Mouse (Mus musculus): ENCODE data around the gene Gm20696. TPM values are rescaled to one million over a fixed set of nuclear protein-coding genes. Genes with fewer than 3 reads are reported as not detected.

The Gm20696 gene
- polyA plus RNA-seq, 2 experiments = 0.16 to 0.33 TPM

DNA sequence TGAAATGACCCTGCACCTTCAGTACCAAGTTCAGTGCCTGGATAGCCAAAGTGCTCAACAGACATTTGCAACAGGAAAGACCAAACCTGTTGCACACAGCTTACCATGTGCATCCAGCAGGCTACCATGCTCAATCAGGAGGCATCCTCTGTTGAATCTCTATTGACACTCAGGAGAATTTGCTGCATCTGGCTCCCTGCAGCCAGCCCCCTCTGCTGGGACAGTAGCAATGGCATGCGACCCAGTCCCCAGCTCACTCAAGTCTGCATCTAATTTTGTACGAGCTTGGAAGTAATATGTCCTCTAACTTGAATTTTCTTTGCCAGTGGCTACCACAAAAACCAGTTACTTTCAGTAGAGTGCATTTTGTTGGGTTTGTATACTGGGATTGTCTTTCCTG, 312.3 kb downstream of the Gm20696 start:
- DNase-seq (ENCODE audit: low read depth in 3 of 3, low spot score in 3 of 3) (no peak), ATAC-seq (ENCODE audit: insufficient read depth) (no peak)
- Histone ChIP-seq H3K4me1 (replicated peaks; ENCODE audit: control insufficient read depth in 2 of 2, insufficient read depth in 2 of 2, low read length in 1 of 2) (peaks cover 5 to 19% of the 10 kb centered on the region in 2 experiments), H3K4me3 (ENCODE audit: insufficient read depth in 1 of 2, low read depth in 2 of 2, low read length in 2 of 2) (no peak overlapping the region), H3K9ac (replicated peaks) (no peak overlapping the region), H3K36me3 (replicated peaks; ENCODE audit: control insufficient read depth, insufficient read depth, low read depth) (no peaks in the 10 kb centered on the region), H3K9me3 (ENCODE audit: control insufficient read depth, low read length) (no peaks in the 10 kb centered on the region), H3K27me3 (ENCODE audit: control insufficient read depth, insufficient read depth, low read length) (no peaks in the 10 kb centered on the region), H3K27ac (no peak overlapping the region), H3K4me2 (ENCODE audit: low read depth) (no peak overlapping the region)
- WGBS (ENCODE audit: insufficient replicate concordance) = 59% methylated on average over 2 of the region's 2 CpGs
- TF ChIP-seq CTCF (IDR thresholded peaks at IDR 0.05; ENCODE audit: low read depth) (no peak), EP300 (IDR thresholded peaks at IDR 0.05; ENCODE audit: low read depth) (no peak)

DNA sequence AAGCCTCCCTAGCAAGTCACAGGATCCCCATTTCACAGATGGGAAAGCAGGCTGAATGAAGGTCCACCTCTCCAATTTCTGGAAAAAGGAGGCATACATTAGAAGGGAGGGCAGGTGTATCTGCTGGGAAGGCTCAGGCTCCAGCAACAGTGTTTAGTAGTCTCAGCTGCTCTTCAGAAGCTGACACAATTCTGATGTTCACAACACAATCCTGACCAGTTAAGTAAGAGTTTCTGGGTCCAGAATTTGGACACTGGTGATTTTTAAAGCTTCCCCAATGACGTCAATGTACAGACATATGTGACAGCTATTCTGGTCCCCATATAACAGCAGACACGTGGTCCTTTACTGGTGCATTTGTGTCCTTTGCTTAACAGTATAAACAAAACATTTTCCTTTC, 313.2 kb downstream of the Gm20696 start:
- H3K27ac ChIP-seq = no peak overlapping the region
- TF ChIP-seq CTCF (IDR thresholded peaks at IDR 0.05; ENCODE audit: low read depth) = no peak
- TF ChIP-seq EP300 (IDR thresholded peaks at IDR 0.05; ENCODE audit: low read depth) = no peak
- peaks cover 5 to 12% of the 10 kb centered on the region in 2 experiments for H3K4me1 ChIP-seq (replicated peaks; ENCODE audit: control insufficient read depth in 2 of 2, insufficient read depth in 2 of 2, low read length in 1 of 2)
- no peaks in the 10 kb centered on the region for H3K27me3 ChIP-seq (ENCODE audit: control insufficient read depth, insufficient read depth, low read length)
- H3K4me2 ChIP-seq (ENCODE audit: low read depth) = no peak overlapping the region
- no peaks in the 10 kb centered on the region for H3K9me3 ChIP-seq (ENCODE audit: control insufficient read depth, low read length)
- 53% methylated on average over 2 of the region's 2 CpGs for WGBS (ENCODE audit: insufficient replicate concordance)
- no peak overlapping the region for H3K4me3 ChIP-seq (ENCODE audit: insufficient read depth in 1 of 2, low read depth in 2 of 2, low read length in 2 of 2)
- ATAC-seq (ENCODE audit: insufficient read depth) = no peak
- no peak overlapping the region for H3K9ac ChIP-seq (replicated peaks)
- H3K36me3 ChIP-seq (replicated peaks; ENCODE audit: control insufficient read depth, insufficient read depth, low read depth) = no peaks in the 10 kb centered on the region
- DNase-seq (ENCODE audit: low read depth in 3 of 3, low spot score in 3 of 3) = no peak

DNA sequence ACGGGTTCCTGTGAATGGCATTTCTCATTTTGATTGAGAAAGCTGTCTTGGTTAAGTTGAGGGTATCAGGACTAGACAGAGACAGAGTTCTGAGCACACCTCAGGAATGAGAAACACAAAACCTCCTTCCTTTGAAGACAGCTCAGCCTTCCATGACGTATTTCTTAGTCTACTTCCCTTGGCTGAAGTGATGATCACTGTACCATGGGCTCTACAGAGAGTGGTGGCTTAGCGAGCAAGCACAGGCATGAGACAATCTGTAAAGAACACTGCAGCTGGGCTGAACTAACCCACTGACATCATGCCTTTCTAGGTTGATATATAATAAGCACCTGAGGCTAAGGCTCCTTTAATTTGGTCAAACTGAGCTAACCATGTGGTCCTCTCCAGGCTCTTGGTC, 316.0 kb downstream of the Gm20696 start:
- TF ChIP-seq EP300 (IDR thresholded peaks at IDR 0.05; ENCODE audit: low read depth) (no peak), CTCF (IDR thresholded peaks at IDR 0.05; ENCODE audit: low read depth) (no peak)
- H3K9ac ChIP-seq (replicated peaks) = no peak overlapping the region
- no peaks in the 10 kb centered on the region for H3K9me3 ChIP-seq (ENCODE audit: control insufficient read depth, low read length)
- no peaks in the 10 kb centered on the region for H3K27me3 ChIP-seq (ENCODE audit: control insufficient read depth, insufficient read depth, low read length)
- no peak overlapping the region for H3K4me2 ChIP-seq (ENCODE audit: low read depth)
- no peak for DNase-seq (ENCODE audit: low read depth in 3 of 3, low spot score in 3 of 3)
- peaks cover 5 to 12% of the 10 kb centered on the region in 2 experiments for H3K4me1 ChIP-seq (replicated peaks; ENCODE audit: control insufficient read depth in 2 of 2, insufficient read depth in 2 of 2, low read length in 1 of 2)
- ATAC-seq (ENCODE audit: insufficient read depth) = peak; percentile 58
- 32% methylated on average over 3 of the region's 3 CpGs for WGBS (ENCODE audit: insufficient replicate concordance)
- H3K27ac ChIP-seq = no peak overlapping the region
- H3K36me3 ChIP-seq (replicated peaks; ENCODE audit: control insufficient read depth, insufficient read depth, low read depth) = no peaks in the 10 kb centered on the region
- H3K4me3 ChIP-seq (ENCODE audit: insufficient read depth in 1 of 2, low read depth in 2 of 2, low read length in 2 of 2) = no peak overlapping the region

DNA sequence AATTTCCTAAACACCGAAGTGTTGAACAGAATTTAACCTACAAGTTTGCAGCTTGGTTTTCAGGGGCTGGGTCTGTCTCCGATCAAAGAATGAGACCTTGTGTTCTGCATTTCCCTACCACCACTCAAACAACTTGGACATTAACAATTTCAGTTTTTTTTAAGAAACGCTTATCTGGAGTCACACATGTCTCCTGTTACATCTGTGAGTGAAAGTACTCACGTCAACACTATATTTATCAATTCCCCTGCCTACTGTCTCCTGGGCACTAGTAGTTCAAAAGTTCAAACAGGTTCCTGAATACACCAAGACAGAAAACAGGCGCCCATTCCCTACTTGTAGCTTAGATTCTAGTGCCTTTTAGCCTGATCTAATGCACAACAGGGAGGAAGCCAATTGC, 316.4 kb downstream of the Gm20696 start:
- TF ChIP-seq CTCF (IDR thresholded peaks at IDR 0.05; ENCODE audit: low read depth) = no peak
- peak; percentile 62 for TF ChIP-seq EP300 (IDR thresholded peaks at IDR 0.05; ENCODE audit: low read depth)

DNA sequence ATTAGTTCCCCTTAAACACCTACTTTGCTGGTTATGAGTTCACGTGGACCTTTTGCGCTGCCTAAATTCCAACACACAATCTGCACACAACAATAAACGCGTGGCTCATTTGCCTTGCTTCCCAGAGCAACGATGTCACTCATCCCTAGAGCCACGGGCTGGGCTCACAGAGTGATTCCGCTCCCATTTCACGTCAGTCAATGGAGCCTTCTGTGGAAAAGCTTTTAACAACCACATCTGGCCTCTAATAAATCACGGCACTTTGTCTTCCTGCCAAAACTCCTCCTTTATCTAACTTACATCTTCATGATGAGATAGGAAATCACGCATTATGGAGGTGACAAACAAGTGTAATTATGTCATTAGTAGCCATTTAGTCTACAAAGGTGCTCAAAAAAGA, 318.8 kb downstream of the Gm20696 start:
- Histone ChIP-seq H3K4me1 (replicated peaks; ENCODE audit: control insufficient read depth in 2 of 2, insufficient read depth in 2 of 2, low read length in 1 of 2) (peaks cover 5 to 12% of the 10 kb centered on the region in 2 experiments), H3K9ac (replicated peaks) (no peak overlapping the region), H3K4me3 (ENCODE audit: insufficient read depth in 1 of 2, low read depth in 2 of 2, low read length in 2 of 2) (no peak overlapping the region), H3K9me3 (ENCODE audit: control insufficient read depth, low read length) (no peaks in the 10 kb centered on the region), H3K27ac (no peak overlapping the region), H3K27me3 (ENCODE audit: control insufficient read depth, insufficient read depth, low read length) (no peaks in the 10 kb centered on the region), H3K4me2 (ENCODE audit: low read depth) (no peak overlapping the region), H3K36me3 (replicated peaks; ENCODE audit: control insufficient read depth, insufficient read depth, low read depth) (no peaks in the 10 kb centered on the region)
- WGBS (ENCODE audit: insufficient replicate concordance) = 80% methylated on average over 10 of the region's 10 CpGs
- no peak for ATAC-seq (ENCODE audit: insufficient read depth)
- no peak for TF ChIP-seq EP300 (IDR thresholded peaks at IDR 0.05; ENCODE audit: low read depth)
- TF ChIP-seq CTCF (IDR thresholded peaks at IDR 0.05; ENCODE audit: low read depth) = no peak
- no peak for DNase-seq (ENCODE audit: low read depth in 3 of 3, low spot score in 3 of 3)

More for the DNA sequence above, 316.4 kb downstream of the Gm20696 start:
- peaks cover 5 to 12% of the 10 kb centered on the region in 2 experiments for H3K4me1 ChIP-seq (replicated peaks; ENCODE audit: control insufficient read depth in 2 of 2, insufficient read depth in 2 of 2, low read length in 1 of 2)
- no peak overlapping the region for H3K4me2 ChIP-seq (ENCODE audit: low read depth)
- peak; percentile 9 to 22 (median 13) for DNase-seq (ENCODE audit: low read depth in 3 of 3, low spot score in 3 of 3)
- WGBS (ENCODE audit: insufficient replicate concordance) = 32% methylated on average over 5 of the region's 5 CpGs
- H3K36me3 ChIP-seq (replicated peaks; ENCODE audit: control insufficient read depth, insufficient read depth, low read depth) = no peaks in the 10 kb centered on the region
- no peak overlapping the region for H3K9ac ChIP-seq (replicated peaks)
- no peak overlapping the region for H3K27ac ChIP-seq
- no peak overlapping the region for H3K4me3 ChIP-seq (ENCODE audit: insufficient read depth in 1 of 2, low read depth in 2 of 2, low read length in 2 of 2)
- ATAC-seq (ENCODE audit: insufficient read depth) = peak; percentile 78; the same call in 1 of the 2 replicates
- H3K9me3 ChIP-seq (ENCODE audit: control insufficient read depth, low read length) = no peaks in the 10 kb centered on the region
- H3K27me3 ChIP-seq (ENCODE audit: control insufficient read depth, insufficient read depth, low read length) = no peaks in the 10 kb centered on the region

Measured in liver, embryonic 14.5 days (tissue).